Mouse (Mus musculus) kidney, adult 2 months (tissue): ENCODE data around the gene Acsbg2. TPM values are rescaled to one million over a fixed set of nuclear protein-coding genes. Genes with fewer than 3 reads are reported as not detected.

Experiments
- DNase-seq: peaks from one replicate; pipeline ENCODE4 v3.0.0; 2021
- H3K27ac ChIP-seq: fragments of 200-500 bp; 2 replicates; pipeline ENCODE4 v1.5.1; 2012; ENCODE audit warnings: low read depth, low read length, control low read depth, inconsistent platforms; ENCODE audit not compliant: insufficient read depth
- H3K27me3 ChIP-seq: fragments of 200-500 bp; replicated peaks from 2 replicates; pipeline ENCODE4 v1.6.1; 2012; ENCODE audit warnings: mild to moderate bottlenecking, moderate library complexity, low read length, inconsistent platforms; ENCODE audit not compliant: control insufficient read depth, insufficient read depth
- H3K36me3 ChIP-seq: fragments of 200-500 bp; 2 replicates; pipeline ENCODE4 v1.6.1; 2012; ENCODE audit warnings: mild to moderate bottlenecking, moderate library complexity, low read length, inconsistent platforms; ENCODE audit not compliant: control insufficient read depth, insufficient read depth
- H3K4me1 ChIP-seq: fragments of 200-500 bp; 2 replicates; pipeline ENCODE4 v1.6.1; 2011; ENCODE audit warnings: low read length; ENCODE audit not compliant: control insufficient read depth, insufficient read depth
- H3K4me3 ChIP-seq: fragments of 200-500 bp; 2 replicates; pipeline ENCODE4 v1.5.1; 2011; ENCODE audit warnings: mild to moderate bottlenecking, low read depth, low read length, control low read depth; ENCODE audit not compliant: insufficient read depth
- CTCF ChIP-seq: fragments of 200-500 bp; conservative IDR thresholded peaks from 2 replicates; pipeline ENCODE4 v1.5.1; 2011; ENCODE audit warnings: low read depth, mild to moderate bottlenecking, control low read depth, low read length, moderate library complexity, mixed read lengths; ENCODE audit not compliant: insufficient read depth, insufficient read length
- POLR2A ChIP-seq: fragments of 200-500 bp; IDR thresholded peaks from one replicate; pipeline ENCODE4 v1.6.1; 2011; ENCODE audit warnings: low read depth, low read length, control low read depth
- WGBS: fragments of 180-500 bp; shearing (Covaris S2); methylation state at CpG from one replicate; pipeline ENCODE4 v1.1.7; 2018; 5-methylcytosine and 5-hydroxymethylcytosine counted together
- polyA plus RNA-seq: library from polyadenylated mRNA; depleted of rRNA; stranded (reverse); fragments of >200 nt; gene quantifications from 2 replicates; pipeline ENCODE4 v1.2.3, GENCODE M21; 2012

The Acsbg2 gene
- polyA plus RNA-seq, 1 experiment: 0.05 TPM

DNA sequence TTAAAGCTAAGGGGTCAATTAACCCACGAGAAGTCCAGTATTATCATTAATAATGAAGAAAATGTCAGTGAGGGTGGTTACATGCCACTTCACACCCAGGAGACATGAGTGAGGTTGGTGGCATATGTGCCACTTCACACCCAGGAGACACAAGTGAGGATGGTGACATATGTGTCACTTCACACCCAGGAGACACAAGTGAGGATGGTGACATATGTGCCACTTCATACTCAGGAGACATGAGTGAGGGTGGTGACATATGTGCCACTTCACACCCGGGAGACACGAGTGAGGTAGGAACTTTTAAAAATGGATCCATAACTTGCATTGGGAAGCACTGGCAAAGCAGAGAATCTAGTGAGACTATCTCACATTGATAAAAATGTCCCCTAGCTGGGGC lies 23.1 kb downstream of the Acsbg2 start:
- DNase-seq: no peak
- Histone ChIP-seq H3K4me3 (no peak overlapping the region), H3K27me3 (no peaks in the 10 kb centered on the region), H3K4me1 (no peaks in the 10 kb centered on the region), H3K27ac (no peak overlapping the region), H3K36me3 (no peaks in the 10 kb centered on the region)
- 64% methylated on average over 3 of the region's 3 CpGs for WGBS
- TF ChIP-seq POLR2A: no peak
- no peak for TF ChIP-seq CTCF

DNA sequence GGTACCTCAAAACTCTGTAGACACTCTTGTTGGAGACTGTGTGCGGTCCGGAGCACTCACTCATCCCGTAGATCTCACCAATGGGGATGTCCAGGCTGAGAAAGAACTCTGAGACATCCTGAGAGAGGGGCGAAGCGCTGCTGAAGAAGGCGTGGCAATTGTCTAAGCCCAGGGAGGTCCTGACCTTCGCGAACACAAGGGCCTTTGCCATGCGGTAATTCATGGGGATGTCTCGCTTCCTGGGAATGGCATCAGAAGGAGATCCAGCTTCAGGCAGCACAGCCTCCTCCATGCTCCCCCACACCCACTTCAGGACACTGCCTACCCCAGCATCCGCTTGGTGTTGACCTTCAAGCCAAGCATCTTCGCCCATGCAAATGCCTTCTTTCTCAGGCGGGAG lies 24.5 kb downstream of the Acsbg2 start:
- no peak for DNase-seq
- WGBS: 77% methylated on average over 13 of the region's 13 CpGs
- H3K36me3 ChIP-seq: no peaks in the 10 kb centered on the region
- H3K4me3 ChIP-seq: no peak overlapping the region
- TF ChIP-seq POLR2A: no peak
- TF ChIP-seq CTCF: no peak
- H3K27me3 ChIP-seq: no peaks in the 10 kb centered on the region
- H3K27ac ChIP-seq: no peak overlapping the region
- no peaks in the 10 kb centered on the region for H3K4me1 ChIP-seq

DNA sequence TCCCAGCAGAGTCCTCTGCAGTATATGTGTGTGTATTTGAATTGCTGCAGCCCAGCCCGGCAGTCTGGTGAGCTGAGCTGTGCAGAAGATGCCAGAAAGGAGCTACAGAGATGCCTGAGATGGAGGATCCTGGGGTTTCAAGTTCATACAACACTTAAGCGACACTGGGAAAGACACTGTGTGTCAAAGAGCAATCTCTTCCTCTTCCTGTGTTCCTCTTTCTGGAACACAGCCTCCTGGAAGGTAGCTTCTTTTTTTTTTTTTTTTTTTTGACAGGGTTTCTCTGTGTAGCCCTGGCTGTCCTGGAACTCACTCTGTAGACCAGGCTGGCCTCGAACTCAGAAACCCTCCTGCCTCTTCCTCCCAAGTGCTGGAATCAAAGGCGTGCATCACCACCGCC lies 25.5 kb downstream of the Acsbg2 start:
- Histone ChIP-seq H3K27me3 (no peaks in the 10 kb centered on the region), H3K36me3 (no peaks in the 10 kb centered on the region), H3K4me1 (no peaks in the 10 kb centered on the region), H3K27ac (no peak overlapping the region), H3K4me3 (no peak overlapping the region)
- TF ChIP-seq CTCF (no peak), POLR2A (no peak)
- 80% methylated on average over 5 of the region's 5 CpGs for WGBS
- no peak for DNase-seq

DNA sequence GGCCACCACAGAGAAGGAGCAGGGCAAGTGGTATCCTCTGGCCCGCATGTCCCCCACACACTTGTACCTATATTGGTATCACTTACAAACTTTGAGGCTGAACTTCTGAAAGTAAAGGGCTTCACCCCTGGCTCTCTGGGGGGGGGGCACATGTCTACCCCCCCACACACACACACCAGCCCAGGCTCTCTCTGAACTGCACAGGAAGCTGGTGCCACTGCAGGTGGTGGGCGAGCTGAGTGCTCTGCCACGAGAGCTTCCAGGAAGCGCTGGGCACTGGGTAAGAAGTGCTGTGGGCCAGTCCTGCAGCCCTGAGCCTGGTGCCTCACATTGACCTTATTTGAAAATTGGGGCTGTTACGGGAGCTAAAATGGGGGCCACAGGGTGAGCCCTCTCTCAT lies 30.6 kb downstream of the Acsbg2 start:
- no peak overlapping the region for H3K4me3 ChIP-seq
- DNase-seq: no peak
- H3K4me1 ChIP-seq: no peaks in the 10 kb centered on the region
- H3K27ac ChIP-seq: no peak overlapping the region
- TF ChIP-seq POLR2A (no peak), CTCF (no peak)
- no peaks in the 10 kb centered on the region for H3K36me3 ChIP-seq
- WGBS: 88% methylated on average over 5 of the region's 5 CpGs
- H3K27me3 ChIP-seq: no peaks in the 10 kb centered on the region

DNA sequence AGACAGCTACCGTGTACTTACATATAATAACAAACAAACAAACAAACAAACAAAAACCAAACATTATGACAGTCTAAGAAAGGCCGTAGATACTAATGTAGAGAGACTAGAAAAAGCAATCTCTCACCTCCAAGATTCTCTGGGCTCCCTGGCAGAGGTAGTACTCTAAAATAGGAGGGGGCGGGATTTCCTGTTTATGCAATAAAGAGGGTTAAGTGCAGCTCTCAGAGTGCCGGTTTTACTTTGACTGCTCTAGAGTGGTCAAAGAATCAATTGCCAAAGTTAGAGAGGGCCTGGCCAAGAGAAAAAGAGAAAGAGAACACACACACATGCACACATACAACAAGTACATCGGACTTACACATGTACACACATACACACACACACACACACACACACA lies 32.1 kb downstream of the Acsbg2 start:
- Histone ChIP-seq H3K27ac (no peak overlapping the region), H3K36me3 (no peaks in the 10 kb centered on the region), H3K4me3 (no peak overlapping the region), H3K4me1 (no peaks in the 10 kb centered on the region), H3K27me3 (no peaks in the 10 kb centered on the region)
- no peak for DNase-seq
- no peak for TF ChIP-seq CTCF
- 73% methylated on average over 5 of the region's 5 CpGs for WGBS

DNA sequence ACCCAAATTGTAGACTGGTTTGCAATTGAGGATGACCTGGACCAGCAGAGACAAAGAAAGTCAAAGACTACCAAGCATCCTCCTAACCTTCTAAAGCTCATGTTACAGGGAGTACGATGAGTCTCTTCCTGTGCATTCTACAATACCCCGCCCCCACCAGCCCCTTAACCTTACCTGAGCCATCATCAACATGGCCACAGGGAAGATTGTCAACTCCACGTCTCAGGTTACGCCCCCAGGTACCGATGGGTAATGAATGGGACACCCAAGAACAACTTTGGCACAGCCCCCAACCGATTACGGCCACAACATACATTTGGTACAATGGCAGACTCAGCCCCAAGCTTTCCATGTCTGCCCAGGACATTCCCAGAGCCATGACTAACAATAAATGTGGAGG lies 33.7 kb downstream of the Acsbg2 start:
- 62% methylated on average over 7 of the region's 7 CpGs for WGBS
- TF ChIP-seq POLR2A (no peak), CTCF (no peak)
- Histone ChIP-seq H3K27ac (no peak overlapping the region), H3K27me3 (no peaks in the 10 kb centered on the region), H3K36me3 (no peaks in the 10 kb centered on the region), H3K4me1 (no peaks in the 10 kb centered on the region), H3K4me3 (no peak overlapping the region)
- no peak for DNase-seq

DNA sequence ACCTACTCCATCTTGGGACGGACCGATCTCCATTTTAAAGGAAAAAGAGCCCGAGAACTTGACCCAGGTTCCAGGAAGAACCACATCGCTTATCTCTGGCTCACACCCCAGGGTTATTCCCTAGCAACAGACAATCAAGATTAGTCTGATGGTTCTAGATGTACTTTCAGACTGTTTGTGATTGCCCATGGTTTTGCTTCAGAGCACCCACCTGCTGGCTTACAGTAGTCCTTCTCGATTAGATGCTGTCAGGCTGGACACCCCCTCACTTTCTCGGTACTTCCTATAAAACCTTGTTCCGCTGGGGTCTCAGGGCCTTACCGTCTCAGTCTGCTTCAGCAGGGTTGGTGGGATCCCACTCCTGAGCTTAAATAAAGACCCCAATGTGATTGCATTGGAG lies 37.9 kb downstream of the Acsbg2 start:
- 85% methylated on average over 8 of the region's 8 CpGs for WGBS
- no peak for TF ChIP-seq CTCF
- TF ChIP-seq POLR2A: no peak
- H3K4me3 ChIP-seq: no peak overlapping the region
- no peaks in the 10 kb centered on the region for H3K36me3 ChIP-seq
- DNase-seq: no peak
- H3K27me3 ChIP-seq: no peaks in the 10 kb centered on the region
- no peaks in the 10 kb centered on the region for H3K4me1 ChIP-seq
- H3K27ac ChIP-seq: no peak overlapping the region

DNA sequence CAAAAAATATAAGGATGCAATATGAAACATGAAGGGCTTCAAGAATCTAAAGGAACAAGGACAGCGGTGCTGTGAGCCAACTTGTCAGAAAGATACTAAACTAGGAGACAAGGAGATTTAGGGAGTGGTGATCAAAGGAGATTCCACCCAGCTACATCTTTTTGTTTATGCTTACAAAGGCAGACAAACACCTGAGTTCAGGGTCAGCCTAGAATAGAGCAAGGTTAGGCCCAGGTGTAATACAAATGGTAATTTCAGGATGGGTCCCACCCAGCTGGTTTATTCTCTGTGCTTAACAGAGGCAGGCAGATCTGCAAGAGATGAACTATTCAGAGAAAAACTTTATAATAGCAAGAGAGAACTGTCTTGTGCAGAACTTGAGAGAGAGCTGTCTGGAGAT lies 40.9 kb downstream of the Acsbg2 start:
- 94% methylated on average over 1 of the region's 1 CpGs for WGBS
- H3K27me3 ChIP-seq: no peaks in the 10 kb centered on the region
- no peaks in the 10 kb centered on the region for H3K36me3 ChIP-seq
- TF ChIP-seq POLR2A: no peak
- no peak for TF ChIP-seq CTCF
- no peak overlapping the region for H3K27ac ChIP-seq
- no peak for DNase-seq
- no peaks in the 10 kb centered on the region for H3K4me1 ChIP-seq
- no peak overlapping the region for H3K4me3 ChIP-seq
